Mouse (Mus musculus) yolk sac, embryonic 10.5 days (tissue): Measurements from ENCODE around the gene Gm47995.
"Not testable (repeated sequence)": the region's sequence is repeated elsewhere in the genome, so short reads cannot be mapped to it uniquely, and the experiment has no call there.

Experiments used
- DNase-seq: peaks from one replicate; pipeline ENCODE4 v3.0.0-alpha.2; 2017; ENCODE audit warnings: low spot score

Gm47995 gene

DNA sequence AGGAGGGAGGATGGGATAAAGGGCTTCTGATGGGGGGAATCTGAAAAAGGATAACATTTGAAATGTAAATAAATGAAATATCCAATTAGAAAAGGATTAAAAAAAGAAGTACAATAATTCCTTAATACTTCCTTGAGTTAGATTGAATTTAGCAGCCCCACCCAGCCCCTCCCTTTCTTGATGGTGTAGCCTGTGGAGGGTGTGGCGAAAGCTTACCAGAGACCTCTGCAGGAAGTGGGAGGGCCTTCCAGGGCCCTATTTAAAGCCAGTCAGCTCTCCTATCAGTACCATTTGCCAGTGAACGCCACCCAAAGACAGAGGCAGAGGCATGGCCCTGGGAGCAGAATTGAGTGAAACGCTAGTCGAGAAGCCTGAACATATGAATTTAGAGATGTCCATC is at the start of gene Gm47995:
Gene Gm47995 (plus strand): TSS at position 329 of the 400 bp plus-strand sequence.
- not testable (repeated sequence) for DNase-seq

DNA sequence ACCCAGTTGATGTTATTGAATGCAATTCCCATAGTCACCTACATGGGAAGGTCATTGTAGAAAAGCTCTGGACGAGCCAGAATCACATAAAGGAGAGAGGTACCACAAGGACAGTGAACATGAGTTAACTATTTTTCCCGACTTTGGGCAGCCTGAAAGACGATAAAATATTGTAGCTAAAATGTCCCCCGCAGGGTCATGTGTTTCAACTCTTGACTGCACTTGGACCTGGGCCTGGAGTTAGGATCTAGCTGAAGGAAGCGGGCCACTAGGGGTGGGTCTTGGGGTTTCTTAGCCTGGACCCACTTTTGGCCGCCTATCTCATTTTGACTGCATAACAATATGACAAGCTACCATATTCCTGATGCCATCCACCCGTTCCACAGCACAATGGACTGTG is 48.0 kb upstream of the Gm47995 start:
- DNase-seq: no peak

DNA sequence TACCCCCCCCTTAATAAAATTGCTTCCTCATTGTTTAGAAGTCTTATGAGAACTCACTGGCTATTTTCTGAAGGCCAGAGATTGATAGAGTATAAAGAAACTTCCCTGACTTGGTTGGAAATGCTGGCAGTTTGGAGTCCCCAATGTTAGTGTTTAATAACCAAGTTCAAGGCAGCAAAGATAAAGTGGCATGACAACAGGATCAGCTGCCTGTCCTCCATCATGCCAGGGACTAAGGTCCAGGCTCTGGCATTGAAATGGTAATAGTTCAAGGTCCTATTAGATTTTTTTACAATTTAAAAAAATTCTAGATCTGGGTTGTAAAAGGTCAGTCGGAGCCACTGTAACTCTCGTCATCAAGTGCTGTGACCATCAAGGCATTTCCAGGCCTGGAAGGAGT is 47.2 kb upstream of the Gm47995 start:
- no peak for DNase-seq

GRCm38 (mm10) chr1:151153056-151153652 is 45.1 kb upstream of the Gm47995 start:
- peak; percentile 79 for DNase-seq

GRCm38 (mm10) chr1:151154131-151154530 is 44.1 kb upstream of the Gm47995 start:
- DNase-seq: not testable (repeated sequence)

DNA sequence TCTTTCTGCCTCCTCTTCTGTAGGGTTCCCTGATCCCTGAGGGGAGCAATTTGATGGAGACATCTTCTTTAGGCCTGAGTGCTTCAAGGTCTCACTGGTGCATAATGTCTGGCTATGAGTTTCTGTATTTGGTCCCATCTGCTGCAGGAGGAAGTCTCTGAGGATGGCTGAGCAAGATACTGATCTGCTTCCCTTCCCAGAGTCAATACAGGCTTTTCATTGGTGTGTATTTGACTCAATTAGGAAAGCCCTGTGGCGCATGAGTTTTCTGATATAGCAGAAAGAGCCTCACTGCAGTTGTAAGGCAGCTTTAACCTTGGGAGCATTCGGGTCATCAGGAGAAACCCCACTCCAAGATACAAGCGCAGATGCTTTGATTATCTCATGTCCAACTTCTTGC is 42.1 kb upstream of the Gm47995 start:
- DNase-seq: no peak

DNA sequence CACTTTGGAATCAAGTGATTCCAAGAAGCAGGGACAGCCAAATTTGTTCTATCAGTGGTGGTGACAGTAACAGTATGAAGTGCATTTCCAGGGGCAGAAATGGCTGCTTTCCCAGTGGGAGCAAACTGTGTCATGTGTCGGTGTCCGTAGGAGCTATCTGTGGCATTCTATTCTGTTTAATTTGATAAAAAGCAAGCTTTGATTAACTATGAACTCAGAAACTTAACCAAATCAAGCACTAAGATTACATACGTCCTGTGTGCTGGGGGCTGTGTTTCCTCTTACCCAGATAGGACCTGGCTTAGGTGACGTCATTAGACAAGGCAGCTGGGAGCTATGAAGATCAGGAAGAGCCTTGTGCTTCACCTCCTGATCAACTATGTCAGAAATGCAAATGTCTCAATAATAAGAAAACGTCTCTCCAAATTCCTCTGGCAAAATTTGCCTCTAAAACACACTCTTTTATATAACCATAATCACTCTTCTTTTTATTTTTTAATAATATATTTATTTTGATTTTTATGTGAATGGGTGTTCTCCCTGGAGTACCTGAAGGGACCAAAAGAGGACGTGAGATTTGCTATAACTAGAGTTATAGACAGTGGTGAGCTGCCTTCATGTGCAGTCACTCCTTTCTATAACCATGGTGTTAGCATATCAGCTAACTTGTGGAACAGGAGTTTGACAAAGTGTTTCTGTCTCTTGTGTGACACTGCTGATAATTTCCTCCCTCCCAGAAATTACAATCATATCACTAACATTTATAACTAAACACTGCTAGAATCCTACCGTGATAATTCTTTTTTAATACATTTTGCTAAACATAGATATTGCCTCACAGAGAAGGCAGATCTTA is 41.2 kb upstream of the Gm47995 start:
- no peak for DNase-seq

DNA sequence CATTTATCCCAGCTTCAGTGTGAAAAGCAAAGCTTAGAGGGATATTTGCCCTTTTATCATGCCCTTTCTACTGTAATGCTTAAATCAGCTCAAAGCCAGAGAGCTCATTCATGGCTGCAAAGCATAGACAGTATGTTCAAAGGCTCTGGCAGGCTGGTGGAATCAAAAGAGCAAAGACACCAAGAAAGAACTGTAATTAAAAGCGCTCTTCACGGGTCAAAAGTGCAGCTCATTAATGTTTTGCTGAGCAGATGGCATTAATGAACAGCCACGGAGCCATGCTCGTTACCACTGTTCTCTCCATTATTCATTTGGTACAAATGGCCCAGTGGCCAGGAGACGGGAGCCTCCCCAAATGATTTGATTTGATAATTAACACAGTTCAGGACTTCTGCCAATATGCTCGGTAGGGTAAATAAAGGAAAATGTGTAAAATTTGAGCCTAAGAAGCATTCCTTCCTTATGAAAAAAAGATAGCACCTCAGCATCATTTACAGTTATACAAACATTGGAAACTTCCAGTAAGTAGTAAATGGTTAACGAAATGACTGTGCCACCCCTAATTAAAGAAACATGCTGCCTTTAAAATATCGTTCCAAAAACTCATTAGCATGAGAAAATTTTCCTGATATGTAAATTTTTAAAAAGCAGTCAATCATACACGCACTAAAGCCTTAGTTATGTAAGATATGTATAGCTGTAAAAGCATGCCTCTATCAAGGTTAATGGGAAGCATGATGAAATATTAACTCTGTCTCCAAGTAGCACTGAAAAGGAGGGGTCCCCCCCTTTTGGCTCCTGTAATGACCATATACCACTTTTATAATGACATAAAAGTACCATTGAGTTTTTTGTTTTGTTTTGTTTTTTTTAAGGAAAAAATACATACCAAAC is 40.0 kb upstream of the Gm47995 start:
- no peak for DNase-seq

GRCm38 (mm10) chr1:151158857-151159510 is 39.3 kb upstream of the Gm47995 start:
- no peak for DNase-seq

DNA sequence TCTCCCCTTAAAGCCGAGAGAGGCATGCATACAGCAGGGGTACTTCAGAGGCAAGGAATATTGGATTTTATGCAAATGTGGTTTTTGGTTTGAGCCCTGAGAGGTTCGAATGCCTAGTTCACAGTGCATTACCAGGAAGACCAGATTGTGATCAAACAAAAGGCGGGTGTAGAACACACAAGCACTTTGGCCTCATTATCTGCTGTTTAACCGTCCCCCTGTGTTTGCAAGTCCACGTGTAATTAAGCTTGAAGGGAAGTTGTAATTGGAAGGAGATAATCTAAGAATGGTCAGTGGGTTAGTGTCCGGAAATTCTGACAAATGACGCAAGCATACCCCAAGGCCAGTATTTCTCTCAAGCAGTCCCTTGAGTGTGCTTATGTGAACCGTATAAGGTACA is 32.2 kb upstream of the Gm47995 start:
- peak; percentile 71 for DNase-seq

GRCm38 (mm10) chr1:151167297-151168047 is 30.8 kb upstream of the Gm47995 start:
- DNase-seq: peak; percentile 72

DNA sequence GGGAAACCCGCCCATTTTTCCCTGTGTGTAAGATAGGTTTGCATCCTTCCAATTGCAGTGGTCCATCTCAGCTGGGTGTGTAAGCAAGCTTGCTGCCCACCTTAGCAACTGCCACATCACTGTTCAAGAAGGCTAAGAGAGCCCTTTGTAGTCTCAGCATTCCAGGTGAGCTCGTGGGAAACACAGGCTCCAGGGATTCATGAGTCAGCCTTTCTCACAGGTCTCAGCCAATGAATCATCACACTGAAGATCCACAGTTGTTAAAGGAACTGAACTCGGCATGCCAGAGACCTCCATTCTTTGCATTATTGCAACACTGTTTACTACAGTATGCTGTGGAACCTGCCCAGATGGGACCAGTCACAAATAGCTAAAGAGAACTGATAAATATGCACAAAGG is 29.6 kb upstream of the Gm47995 start:
- DNase-seq: no peak

- DNase-seq: no peak
Observed at GRCm38 (mm10) chr1:151171572-151172461, 26.4 kb upstream of the Gm47995 start.

DNA sequence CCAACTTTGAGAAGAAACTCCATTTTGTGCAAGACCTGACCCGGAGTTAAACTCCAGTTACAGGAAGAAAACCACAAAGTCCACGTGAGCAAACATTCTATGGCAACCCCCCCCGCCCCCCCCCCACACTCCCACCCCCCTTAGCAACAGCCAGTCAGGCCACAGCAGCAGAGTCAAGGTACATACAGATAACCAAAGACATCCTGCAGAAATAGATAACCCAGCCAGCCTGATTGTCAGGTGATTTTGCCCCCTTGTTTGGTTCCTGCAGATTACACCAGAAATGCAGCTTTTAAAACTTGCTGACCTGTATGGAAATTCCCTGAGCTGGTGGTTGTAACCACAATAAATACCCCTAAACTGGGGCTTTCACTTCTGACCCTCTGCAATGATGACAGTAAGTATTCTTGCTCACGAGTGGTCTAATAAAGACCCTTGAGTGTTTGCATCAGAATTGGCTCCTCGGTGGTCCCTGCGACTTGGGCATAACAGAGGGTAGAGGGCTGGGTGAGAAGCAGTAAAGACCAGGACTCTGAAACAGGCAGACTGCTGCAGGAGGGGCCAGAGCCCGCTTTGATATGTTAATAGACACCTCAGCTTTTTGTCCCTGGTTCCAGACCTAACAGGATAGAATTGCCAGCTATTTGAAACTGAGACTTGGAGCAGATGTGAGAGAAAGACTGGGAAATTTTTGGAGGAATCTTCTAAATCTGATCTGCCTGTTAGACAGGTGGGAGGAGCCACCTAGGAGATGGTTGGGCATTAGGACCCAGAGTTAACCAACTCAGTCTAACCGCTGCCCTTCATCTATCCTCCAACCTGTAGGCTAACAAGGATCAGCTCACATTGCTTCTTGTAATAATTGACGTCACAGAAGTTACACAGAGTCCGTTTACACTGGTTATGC is 21.0 kb upstream of the Gm47995 start:
- peak; percentile 89 for DNase-seq

- no peak for DNase-seq
Observed at GRCm38 (mm10) chr1:151177937-151178271, 20.3 kb upstream of the Gm47995 start.

GRCm38 (mm10) chr1:151178505-151179083 is 19.7 kb upstream of the Gm47995 start:
- no peak for DNase-seq

DNA sequence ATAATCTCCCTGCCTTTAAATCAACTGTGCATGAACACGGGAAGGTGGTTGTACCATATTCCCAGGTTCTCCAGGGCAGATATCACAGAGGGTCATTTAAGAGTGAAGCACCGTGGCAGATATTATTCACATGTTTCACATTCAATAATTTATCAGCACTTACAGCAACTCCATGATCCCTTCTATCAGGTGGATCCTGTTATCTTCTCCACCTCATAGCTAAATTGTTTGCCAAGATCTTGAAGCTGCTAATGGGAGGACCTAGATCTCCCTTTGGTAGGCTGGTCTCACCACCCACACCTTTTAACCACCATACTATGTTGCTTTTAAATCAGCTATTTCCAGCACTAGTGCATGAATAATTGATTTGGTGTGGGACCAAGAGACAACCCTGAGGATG is 18.1 kb upstream of the Gm47995 start:
- DNase-seq: no peak

DNA sequence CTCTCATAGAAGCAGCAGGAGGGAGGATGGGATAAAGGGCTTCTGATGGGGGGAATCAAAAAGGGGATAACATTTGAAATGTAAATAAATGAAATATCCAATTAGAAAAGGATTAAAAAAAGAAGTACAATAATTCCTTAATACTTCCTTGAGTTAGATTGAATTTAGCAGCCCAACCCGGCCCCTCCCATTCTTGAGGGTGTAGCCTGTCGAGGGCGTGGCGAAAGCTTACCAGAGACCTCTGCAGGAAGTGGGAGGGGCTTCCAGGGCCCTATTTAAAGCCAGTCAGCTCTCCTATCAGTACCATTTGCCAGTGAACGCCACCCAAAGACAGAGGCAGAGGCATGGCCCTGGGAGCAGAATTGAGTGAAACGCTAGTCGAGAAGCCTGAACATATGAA is 16.0 kb upstream of the Gm47995 start, which contains the start of gene Gm47985:
Gene Gm47985 (plus strand): TSS at position 272 of the 400 bp plus-strand sequence.
- not testable (repeated sequence) for DNase-seq

- not testable (repeated sequence) for DNase-seq
Observed at GRCm38 (mm10) chr1:151186186-151186585, 12.1 kb upstream of the Gm47995 start.
